Mouse (Mus musculus) inflammation-experienced regulatory T-cells, adult 6 months (primary cell): ENCODE measurements around the gene Fbxl2. TPM values are rescaled to one million over a fixed set of nuclear protein-coding genes. Genes with fewer than 3 reads are reported as not detected.

Experiments used
- ATAC-seq: one replicate; pipeline ENCODE4 v1.8.0; 2017
- polyA plus RNA-seq, 3 experiments: library from polyadenylated mRNA; unstranded; fragments of 100-300 nt; shearing (Covaris generic); gene quantifications; one replicate each; pipeline ENCODE4 v1.2.1; 2017

The Fbxl2 gene
- polyA plus RNA-seq, 3 experiments from 2014 or later, result 0.58 to 6.3 (median 1.2) TPM

DNA sequence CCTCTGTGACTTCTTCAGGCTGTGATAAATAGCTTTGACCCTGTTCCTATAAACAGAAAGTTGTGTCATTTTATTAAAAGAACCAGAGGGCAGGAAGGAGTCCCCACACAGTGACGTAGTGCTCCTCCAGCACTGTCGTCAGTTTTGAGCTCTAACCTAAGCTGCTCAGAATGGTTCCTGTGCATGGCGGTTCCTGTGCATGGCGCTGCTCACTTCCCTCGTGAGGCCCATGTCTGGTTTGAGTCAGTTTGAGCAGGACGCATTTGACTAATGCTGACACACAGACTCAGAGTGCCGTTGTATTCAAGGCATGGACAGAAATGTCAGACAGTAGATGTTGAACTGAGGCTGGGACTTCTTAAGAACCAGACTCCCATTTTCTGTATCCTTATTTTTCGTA lies 74.4 kb downstream of the Fbxl2 start:
- no peak for ATAC-seq

- no peak for ATAC-seq
Measured at GRCm38 (mm10) chr9:113970041-113970440, 76.0 kb downstream of the Fbxl2 start.

DNA sequence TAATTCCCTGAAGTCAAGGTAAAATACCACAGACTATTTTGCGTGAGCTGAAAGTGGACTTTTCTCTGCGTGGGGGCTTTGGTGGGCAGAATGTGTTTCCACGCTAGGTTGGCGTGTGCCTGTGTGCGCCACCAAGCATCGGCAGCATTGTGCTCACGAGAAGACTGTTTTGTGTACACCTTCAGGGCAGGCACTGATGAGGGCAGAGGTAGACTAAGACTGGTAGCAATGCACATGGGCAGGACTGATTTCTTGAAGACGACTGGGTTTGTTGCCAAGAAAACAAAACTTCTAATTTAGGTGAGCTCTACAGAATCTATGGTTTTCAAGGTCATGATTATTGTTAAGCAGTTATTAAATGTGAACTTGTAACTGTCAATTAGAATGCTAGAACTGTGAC lies 76.6 kb downstream of the Fbxl2 start:
- ATAC-seq, result no peak

- ATAC-seq, result no peak
Measured at GRCm38 (mm10) chr9:113968967-113969366, 77.0 kb downstream of the Fbxl2 start.

DNA sequence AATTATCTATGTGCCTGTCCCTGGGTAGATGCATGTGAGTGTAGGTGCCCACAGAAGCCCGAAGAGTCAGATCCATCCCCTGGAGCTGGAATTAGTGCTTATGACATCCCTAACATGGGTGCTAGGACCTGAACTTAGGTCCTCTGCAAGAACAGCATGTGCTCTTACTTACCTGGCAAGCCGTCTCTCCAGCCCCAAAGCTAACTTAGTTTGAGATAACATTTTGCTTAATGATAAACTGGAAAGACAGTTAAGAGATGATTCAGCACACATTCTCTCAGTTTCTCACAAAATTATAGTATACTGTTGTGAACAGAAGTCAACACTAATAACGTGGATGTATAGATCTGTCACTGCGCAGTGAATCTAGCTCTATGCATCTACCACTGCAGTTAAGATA lies 79.2 kb downstream of the Fbxl2 start:
- ATAC-seq, result no peak

GRCm38 (mm10) chr9:113964415-113964814 lies 81.6 kb downstream of the Fbxl2 start:
- no peak for ATAC-seq

DNA sequence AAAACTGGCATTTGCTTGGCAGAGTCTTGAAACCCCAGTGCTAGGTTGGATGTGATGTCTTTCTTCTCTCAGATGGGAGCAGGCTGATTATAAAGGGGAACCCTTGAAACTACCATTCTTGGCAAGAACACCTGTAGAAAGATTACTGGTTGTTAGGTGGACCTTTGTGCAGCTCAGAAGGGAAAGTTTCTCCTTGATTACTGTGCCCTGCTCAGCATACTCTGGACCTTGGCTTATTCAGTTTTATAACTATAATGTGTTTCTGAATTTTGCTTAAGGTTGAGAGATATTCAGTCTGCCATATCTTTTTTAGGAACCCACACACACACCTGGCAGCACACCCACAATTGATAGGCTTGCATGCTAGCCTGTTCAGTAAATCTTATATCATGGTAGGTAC lies 82.3 kb downstream of the Fbxl2 start:
- no peak for ATAC-seq

DNA sequence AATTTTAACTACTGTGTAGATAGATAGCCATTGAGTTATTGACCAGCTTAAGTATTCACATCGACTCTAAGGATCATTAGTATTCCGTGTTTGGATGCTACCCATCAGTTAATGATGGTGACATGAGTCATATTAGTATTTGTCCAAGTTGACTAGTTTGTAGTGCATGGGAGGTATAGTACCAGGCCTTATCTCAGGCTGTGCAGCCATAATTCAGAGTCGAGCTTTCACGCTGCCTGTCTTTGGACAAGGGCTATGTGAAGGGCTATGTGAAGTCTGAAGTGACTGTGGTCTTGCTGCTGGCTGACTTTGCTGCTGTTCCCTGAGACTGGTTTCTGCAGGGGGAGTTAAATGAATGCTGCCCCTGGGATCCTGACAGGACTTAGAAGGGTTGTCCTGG lies 88.2 kb downstream of the Fbxl2 start:
- ATAC-seq, result no peak

- ATAC-seq, result no peak
Measured at GRCm38 (mm10) chr9:113947216-113947615, 98.8 kb downstream of the Fbxl2 start.

- no peak for ATAC-seq
Measured at GRCm38 (mm10) chr9:113943372-113943771, 102.6 kb downstream of the Fbxl2 start.

GRCm38 (mm10) chr9:113941103-113941805 lies 104.7 kb downstream of the Fbxl2 start:
- ATAC-seq, result no peak

GRCm38 (mm10) chr9:113939063-113939850 lies 106.7 kb downstream of the Fbxl2 start:
- ATAC-seq, result no peak

- no peak for ATAC-seq
Measured at GRCm38 (mm10) chr9:113935638-113936037, 110.4 kb downstream of the Fbxl2 start.

DNA sequence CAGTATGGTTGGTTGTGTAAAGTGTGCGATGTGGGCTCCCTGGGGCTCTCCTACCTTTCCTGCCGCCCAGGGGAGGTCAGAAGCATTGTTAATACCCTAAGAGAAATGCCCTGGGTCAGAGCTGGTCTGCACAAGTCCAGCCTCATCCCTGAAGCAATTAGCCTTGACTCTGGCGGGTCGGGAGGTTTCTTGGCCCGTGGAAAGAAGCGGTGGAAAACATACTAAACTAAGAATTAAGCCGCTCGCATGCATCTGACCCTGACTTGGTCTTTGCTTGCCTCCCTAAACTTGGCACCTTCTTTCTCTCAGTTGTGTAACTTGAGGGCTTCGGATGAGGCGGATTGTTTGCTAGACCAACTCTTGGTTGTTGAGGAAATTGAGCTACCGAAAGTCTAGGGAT lies 113.5 kb downstream of the Fbxl2 start:
- ATAC-seq, result no peak

- no peak for ATAC-seq
Measured at GRCm38 (mm10) chr9:113932100-113932470, 113.9 kb downstream of the Fbxl2 start.

DNA sequence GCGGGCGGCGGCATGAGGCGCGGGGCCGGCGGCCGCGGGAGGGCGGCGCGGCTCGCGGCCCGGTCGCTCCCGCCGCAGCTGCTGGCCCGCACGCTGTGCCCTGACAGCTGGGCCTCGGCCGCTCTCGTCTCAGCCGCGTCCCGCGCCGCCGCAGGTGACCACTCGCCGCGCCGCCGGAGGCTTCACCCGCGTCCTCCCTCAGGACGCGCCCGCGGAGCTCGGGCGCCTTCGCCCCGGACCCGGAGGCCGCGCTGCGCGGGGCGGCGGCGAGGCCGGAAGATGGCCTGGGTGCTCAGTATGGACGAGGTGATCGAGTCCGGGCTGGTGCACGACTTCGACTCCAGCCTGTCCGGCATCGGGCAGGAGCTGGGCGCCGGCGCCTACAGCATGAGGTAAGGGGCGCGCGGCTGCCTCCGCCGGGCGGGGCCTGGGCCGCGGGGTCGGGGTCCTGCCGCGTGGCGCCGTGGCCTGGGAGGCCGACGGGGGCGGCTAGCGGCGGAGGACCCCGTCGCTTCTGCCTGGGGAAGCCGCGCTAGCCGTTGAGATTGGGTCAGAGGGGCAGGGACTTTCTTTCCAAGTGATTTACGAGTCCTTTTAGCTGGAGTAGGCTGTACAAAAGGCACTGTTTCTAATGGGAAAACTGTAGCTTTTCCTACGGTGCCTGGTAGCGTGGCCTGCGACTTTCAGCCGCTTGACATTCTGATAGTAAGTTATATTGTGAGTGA lies 114.5 kb downstream of the Fbxl2 start:
- ATAC-seq, result no peak

DNA sequence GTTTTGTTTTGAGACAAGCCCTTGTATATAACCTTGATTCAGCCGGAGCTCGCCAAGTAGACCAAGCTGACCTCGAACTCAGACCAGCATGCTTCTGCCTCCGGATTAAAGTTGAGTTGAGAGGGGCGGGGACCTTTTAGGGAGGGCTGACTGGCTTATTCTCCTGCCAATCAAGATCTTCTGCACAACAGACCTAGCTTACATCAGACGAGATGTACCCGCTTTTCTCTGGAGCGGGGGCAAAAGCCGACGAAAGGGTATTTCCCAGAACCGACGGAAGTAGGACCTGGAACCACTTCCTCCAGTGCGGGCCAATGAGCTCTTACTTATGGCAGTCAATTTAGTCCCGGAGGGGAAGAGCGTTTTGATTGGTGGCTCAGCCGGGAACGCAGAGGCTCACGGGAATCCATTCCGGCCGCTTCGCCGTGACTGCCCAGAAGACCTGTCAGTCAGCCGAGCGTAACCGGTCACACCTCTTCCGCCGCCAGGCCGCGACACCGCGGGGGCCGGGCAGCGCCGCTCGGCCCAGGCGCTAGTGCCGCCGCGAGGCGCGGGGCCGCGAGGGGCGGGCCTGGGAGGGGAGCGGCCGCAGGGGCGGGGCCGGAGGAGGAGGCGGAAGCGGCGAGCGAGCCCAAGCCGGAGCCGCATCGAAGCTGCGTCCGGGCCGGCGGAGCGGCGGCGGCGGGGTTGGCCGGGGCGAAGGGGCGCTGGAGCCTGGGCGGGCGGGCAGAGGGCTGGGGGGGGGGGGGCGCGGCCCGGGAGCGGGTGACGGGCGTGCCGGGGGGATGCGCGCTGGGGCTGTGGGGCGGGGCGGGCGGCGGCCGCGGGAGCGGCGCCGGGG lies 115.2 kb downstream of the Fbxl2 start, which contains the start of gene Ubp1:
Gene Ubp1 (plus strand): TSS at position 401 of the 841 bp plus-strand sequence.
- ATAC-seq, result peak; percentile 96

- ATAC-seq, result no peak
Measured at GRCm38 (mm10) chr9:113929676-113930075, 116.3 kb downstream of the Fbxl2 start.

- ATAC-seq, result no peak
Measured at GRCm38 (mm10) chr9:113928591-113928990, 117.4 kb downstream of the Fbxl2 start.

DNA sequence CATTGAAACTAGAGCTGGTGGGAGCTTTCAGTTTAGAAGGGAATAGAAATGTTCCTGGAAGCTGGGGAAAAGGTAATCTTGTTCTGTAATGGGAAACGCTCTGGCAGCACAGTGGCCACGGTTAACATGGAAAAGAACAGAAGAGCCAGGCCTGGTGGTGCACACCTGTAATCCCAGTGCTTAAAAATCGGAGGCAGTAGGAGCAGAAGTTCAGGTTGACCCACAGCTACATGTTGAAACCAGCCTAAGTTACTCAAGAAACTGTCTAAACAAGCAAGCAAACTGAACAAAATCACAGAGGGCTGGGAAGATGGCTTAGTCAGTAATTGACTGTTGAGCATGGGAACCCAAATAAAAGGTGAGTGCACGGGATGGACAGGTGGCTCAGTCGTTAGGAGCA lies 121.1 kb downstream of the Fbxl2 start:
- no peak for ATAC-seq

- no peak for ATAC-seq
Measured at GRCm38 (mm10) chr9:113922677-113923076, 123.3 kb downstream of the Fbxl2 start.

DNA sequence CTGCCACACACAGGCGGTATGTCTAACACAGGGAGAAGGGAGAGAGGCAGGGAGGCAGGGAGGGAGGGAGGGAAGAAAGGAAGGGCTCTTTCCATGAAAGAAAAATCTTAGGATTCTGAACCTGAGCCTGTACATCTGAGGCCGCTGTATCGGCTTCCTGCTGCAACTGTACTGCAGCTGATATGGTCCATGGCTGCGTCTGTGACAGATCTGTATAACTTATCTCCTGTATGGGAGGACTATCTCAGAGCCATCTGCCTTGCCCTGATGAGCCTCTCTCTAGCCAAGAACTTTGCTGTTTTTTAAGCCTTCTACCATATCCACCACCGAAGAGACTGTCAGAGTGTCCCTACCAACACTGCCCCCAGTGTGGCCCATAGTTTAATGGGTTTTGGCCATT lies 130.2 kb downstream of the Fbxl2 start:
- ATAC-seq, result no peak
